Mouse (Mus musculus): ENCODE results near the gene Kctd14.

The Kctd14 gene

GRCm38 (mm10) chr7:97434517-97434916 is 16.6 kb upstream of the Kctd14 start:
- ATAC-seq (ENCODE audit: insufficient number of reproducible peaks, low FRiP score, low TSS enrichment) = no peak

GRCm38 (mm10) chr7:97438986-97439385 is 12.1 kb upstream of the Kctd14 start:
- ATAC-seq (ENCODE audit: insufficient number of reproducible peaks, low FRiP score, low TSS enrichment) = no peak

- peak; percentile 72; the same call in 1 of the 2 replicates for ATAC-seq (ENCODE audit: insufficient number of reproducible peaks, low FRiP score, low TSS enrichment)
Observed at GRCm38 (mm10) chr7:97446171-97446925, 4.8 kb upstream of the Kctd14 start.

GRCm38 (mm10) chr7:97447050-97447531 is 4.0 kb upstream of the Kctd14 start:
- no peak for ATAC-seq (ENCODE audit: insufficient number of reproducible peaks, low FRiP score, low TSS enrichment)

- ATAC-seq (ENCODE audit: insufficient number of reproducible peaks, low FRiP score, low TSS enrichment) = no peak
Observed at GRCm38 (mm10) chr7:97452196-97452595, 1.1 kb downstream of the Kctd14 start.

GRCm38 (mm10) chr7:97453141-97453921 is 2.2 kb downstream of the Kctd14 start:
- no peak for ATAC-seq (ENCODE audit: insufficient number of reproducible peaks, low FRiP score, low TSS enrichment)

GRCm38 (mm10) chr7:97454795-97455194 is 3.7 kb downstream of the Kctd14 start:
- ATAC-seq (ENCODE audit: insufficient number of reproducible peaks, low FRiP score, low TSS enrichment) = no peak

- ATAC-seq (ENCODE audit: insufficient number of reproducible peaks, low FRiP score, low TSS enrichment) = no peak
Observed at GRCm38 (mm10) chr7:97455577-97455976, 4.5 kb downstream of the Kctd14 start.

- no peak for ATAC-seq (ENCODE audit: insufficient number of reproducible peaks, low FRiP score, low TSS enrichment)
Observed at GRCm38 (mm10) chr7:97473001-97473400, 21.9 kb downstream of the Kctd14 start.

GRCm38 (mm10) chr7:97479349-97479748 is 28.2 kb downstream of the Kctd14 start:
- no peak for ATAC-seq (ENCODE audit: insufficient number of reproducible peaks, low FRiP score, low TSS enrichment)

GRCm38 (mm10) chr7:97480290-97480689 is 29.2 kb downstream of the Kctd14 start:
- no peak for ATAC-seq (ENCODE audit: insufficient number of reproducible peaks, low FRiP score, low TSS enrichment)

GRCm38 (mm10) chr7:97480821-97481339 is 29.8 kb downstream of the Kctd14 start, which contains the start of gene Ints4:
Gene Ints4 (plus strand): TSS chr7:97480956.
- peak; percentile 100 for ATAC-seq (ENCODE audit: insufficient number of reproducible peaks, low FRiP score, low TSS enrichment)

- ATAC-seq (ENCODE audit: insufficient number of reproducible peaks, low FRiP score, low TSS enrichment) = no peak
Observed at GRCm38 (mm10) chr7:97483378-97483777, 32.3 kb downstream of the Kctd14 start.

- ATAC-seq (ENCODE audit: insufficient number of reproducible peaks, low FRiP score, low TSS enrichment) = no peak
Observed at GRCm38 (mm10) chr7:97491157-97491556, 40.0 kb downstream of the Kctd14 start.

GRCm38 (mm10) chr7:97492420-97492819 is 41.3 kb downstream of the Kctd14 start:
- ATAC-seq (ENCODE audit: insufficient number of reproducible peaks, low FRiP score, low TSS enrichment) = no peak

- ATAC-seq (ENCODE audit: insufficient number of reproducible peaks, low FRiP score, low TSS enrichment) = no peak
Observed at GRCm38 (mm10) chr7:97495052-97495451, 43.9 kb downstream of the Kctd14 start.

GRCm38 (mm10) chr7:97500555-97501209 is 49.6 kb downstream of the Kctd14 start:
- peak; percentile 98 for ATAC-seq (ENCODE audit: insufficient number of reproducible peaks, low FRiP score, low TSS enrichment)

All from cerebellum, adult (tissue).